Mouse (Mus musculus) urinary bladder, postnatal 10 days (tissue): ENCODE measurements around the gene Prkcq.

Experiments used
- DNase-seq: peaks from one replicate; pipeline ENCODE4 v3.0.0; 2022; ENCODE audit warnings: low spot score

The Prkcq gene

DNA sequence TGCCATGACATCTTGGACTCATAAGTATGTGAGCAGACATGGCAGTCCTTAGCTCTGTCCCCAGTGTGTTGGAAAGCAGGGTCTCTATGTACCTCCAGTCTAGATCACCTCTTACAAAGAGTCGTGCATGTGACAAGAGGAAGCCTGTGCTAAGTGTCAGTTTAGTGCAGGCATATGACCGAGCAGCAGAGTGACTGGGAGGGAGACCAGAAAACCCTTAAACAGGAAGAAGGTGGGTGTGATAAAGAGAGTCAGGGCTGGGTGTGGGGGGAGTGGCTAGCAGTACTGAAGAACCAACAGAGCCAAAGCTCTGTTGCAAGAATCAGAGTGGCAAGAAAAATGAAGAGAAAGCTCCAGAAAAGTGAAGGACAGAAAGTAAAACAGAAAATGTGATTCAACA is 15.3 kb downstream of the Prkcq start:
- DNase-seq, result no peak

DNA sequence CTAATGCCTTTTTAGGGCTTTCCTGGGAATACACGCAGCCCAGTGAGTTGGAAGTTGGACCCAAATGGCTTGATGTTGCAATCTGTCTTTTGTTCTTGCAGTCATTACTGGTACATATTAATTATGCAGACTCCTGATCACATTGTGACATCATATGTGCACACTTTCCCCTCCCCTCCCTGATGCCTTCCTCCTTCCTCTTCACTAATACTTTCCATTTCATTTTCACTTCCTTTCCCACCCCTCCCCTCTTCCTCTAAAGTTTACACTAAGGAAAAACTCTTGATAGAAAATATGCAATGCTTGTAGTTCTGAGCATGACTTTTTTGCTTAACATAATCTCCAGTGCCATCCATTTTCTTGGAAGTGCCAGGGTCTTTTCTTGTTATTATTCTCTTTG is 16.4 kb downstream of the Prkcq start:
- DNase-seq, result no peak

DNA sequence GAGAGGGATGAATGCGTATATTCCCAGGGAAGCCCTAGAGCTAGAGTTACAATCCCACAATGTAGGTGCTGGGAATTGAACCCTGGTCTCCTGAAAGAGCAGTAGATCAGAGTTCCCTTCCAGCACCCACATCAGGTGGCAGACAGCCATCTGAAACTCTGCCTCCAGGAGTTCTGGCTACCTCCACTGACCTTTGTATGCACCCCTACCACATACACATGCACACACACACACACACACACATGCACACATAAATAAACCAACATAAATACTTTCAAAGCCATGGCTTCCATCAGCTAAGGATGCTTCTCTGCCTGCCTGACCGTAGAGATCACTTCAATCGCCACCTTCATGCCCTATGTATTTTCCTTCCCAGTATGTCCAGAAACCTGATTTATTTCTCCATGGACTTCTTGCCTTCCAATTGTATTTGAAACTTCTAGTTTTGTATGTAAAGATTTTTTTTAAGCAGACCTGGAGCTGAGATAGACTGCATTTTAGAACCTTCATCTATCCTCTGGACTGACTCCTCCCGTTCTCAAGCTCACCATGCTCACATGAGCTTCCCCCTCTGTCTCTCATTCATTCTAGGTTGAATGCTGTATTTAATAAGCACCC is 17.4 kb downstream of the Prkcq start:
- DNase-seq, result no peak

DNA sequence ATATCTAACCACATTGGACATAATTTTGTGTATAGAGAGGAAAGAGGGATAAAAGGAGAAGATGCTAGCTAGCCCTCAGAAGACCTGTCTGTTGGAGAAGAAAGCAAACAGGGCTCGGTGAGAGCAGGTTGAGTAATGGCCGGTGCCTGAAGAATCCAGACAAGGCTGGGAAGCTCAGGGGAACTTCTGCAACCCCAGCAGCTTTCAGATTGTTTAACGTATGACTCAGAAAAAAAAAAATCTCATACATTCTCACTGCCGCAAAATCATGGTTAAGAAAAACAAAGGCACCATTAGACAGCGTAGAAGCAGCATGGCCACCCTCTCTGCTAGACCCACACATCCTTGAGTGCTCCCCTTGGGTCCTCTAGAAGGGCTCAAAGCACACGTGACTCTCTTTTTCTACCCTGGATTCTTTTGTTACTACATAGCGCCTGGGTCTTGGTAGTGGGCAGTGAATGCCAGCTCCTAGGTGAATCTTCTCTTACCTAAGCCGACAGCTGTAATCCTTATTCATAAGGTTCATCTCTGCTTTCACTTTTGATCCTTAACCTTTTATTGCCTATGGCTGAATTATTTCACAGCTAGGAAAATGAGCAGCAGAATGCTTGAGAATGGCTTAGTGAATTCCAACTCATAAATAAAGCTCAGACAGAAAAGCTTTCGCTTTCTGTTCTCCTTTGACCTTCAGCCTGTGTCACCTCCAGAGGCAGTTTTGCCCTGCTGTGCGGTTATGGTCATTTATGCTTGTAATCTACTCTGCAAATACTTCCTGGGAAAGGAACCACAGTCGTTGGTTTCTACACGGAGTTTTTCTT is 20.6 kb downstream of the Prkcq start:
- no peak for DNase-seq

DNA sequence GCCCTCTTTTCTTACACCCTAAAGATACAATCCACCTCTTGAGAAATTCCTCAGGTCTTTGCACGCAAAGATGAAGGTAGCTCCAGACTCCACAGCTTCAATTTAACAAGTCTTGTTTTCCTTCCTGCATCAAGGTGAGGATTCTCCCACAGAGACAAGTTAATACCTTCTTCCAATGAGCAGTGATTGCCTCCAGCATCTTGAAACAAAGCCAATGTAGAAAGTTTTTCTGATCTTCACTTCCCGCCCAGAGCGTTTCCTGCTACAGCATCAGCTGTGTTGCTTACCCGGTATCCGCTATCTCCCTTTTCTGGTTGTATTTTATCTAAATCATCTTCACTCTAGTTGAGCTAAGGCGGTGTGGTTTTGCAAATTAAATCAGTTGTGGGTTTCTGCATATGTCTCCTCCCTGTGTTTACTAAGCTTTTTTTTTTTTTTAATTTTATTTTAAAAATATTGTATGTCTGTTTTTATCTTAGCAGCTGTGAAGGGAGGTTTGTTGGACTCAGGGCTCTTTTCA is 21.3 kb downstream of the Prkcq start:
- DNase-seq, result no peak

DNA sequence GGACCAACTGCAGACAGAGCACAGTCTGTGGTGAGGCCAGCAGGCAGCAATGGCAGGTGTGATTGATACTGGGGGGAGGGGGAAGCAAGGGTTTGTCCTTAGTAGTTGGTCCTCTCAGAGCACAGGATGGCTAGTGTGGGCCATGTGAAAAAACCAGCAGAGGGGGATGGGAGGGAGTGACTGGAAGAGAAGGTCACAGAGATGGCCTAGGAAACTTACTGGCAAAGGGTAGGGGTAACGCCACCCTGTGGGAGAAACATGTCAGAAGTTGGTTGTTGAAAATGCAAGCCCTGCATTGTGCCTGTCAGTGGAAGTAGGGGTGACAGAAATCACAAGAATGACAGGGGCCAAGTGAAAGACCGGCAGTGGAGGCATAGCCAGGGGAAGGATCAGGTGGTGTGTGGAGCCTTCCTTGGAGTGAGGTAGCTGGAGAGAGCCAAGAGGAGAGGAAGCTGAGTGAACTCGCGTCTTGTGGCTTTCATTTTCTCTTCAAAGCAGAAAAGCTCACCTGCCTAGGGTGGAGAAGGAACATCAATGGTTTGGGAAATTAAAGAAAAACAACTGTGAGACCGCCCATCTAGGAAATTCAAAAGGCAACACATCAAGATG is 22.9 kb downstream of the Prkcq start:
- DNase-seq, result no peak

DNA sequence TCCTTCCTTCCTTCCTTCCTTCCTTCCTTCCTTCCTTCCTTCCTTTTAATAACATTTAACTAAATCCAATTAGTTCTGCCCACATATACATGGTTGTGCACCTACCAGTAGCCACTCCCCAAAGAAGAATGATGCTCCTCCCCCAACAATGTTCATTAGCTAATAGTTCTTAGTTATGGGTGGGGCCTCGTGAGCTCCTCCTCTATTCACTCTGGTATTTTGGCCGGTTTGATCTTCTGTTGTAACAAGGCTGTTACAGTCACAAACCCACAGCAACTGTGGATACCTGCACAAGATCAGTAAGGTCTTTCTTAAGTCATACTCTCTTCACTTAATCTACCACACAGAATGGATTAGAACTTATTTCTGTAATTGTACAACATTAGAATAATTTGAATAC is 24.2 kb downstream of the Prkcq start:
- no peak for DNase-seq

DNA sequence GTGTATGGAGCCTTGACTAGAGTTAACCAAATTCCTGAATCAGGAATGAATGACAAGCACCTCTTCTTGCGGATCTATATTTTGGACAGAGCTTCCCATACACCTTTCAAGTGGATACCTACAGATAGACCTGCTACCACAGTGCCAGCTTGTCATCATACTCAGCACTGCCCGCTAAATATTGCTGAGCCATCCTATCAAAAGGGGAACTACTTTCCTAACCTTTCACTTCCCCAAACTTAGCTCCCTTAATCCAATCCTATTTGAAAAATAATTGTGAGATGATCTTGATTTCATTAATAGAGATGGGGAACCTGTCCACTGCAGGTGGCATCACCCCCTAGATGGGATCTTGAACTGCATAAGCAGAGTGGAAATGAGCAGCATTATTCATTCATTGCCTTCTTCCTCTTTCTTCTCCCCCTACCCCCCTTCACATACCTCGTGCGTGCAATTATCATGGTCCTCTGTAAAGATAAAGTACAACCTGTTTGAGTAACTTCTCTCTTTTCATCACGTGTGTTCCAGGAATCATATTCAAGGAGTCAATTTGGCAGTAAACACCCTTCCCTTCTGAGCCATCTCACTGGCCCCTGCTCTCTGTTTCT is 25.1 kb downstream of the Prkcq start:
- no peak for DNase-seq

DNA sequence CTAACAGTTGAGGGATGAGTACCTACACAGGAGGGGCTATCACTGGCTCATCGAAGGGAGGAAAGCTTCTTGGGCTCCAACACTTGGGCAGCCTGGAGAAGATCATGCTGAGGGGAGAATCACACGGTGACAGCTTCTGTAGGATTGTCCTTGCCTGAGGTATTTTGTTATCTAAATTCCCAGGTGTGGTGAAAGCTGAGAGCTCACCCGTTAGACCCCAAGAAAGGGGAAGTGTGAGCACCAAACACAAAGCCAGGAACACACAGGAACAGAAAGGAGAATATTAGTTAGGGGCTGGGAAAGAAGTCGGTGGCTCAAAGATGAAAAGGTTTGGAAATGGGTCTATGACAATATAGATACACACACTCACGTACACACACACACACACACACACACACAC is 27.7 kb downstream of the Prkcq start:
- no peak for DNase-seq

DNA sequence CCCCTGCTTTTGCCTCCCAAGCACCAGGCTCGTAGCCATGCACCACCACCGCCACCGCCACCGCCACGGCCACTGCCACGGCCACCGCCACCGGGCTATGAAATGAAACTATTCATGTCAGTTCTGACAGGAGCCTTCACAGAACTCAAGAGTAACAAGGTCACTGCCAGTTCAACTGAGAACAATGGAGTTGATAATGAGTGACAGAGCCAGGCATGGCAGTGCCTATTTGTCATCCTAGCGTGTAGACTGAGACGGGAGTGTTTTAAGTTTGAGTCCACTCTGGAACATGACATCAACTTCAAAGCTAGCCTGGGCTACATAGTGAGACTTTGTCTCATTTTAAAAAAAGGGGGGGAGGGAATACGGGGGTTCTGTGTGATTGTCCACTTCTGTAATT is 30.9 kb downstream of the Prkcq start:
- no peak for DNase-seq

DNA sequence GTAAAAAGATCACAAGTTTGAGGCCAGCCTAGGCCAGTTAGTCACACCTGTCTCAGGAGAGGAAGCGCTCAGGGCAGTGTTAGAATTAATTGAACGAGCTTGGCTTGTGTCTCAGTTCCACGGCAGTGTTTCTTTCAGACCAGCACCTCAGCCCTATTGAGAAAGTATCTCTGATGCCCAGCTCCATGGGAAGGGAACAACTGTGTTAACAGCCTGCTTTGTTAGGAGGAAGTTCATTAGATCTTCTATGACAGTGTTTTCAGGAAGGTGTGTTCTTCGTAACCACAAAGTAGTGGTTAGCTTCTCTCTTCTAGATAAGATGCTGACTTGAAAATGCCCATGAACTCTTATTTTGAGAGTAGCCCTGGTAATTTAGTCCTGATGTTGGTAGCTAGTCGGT is 31.4 kb downstream of the Prkcq start:
- no peak for DNase-seq

DNA sequence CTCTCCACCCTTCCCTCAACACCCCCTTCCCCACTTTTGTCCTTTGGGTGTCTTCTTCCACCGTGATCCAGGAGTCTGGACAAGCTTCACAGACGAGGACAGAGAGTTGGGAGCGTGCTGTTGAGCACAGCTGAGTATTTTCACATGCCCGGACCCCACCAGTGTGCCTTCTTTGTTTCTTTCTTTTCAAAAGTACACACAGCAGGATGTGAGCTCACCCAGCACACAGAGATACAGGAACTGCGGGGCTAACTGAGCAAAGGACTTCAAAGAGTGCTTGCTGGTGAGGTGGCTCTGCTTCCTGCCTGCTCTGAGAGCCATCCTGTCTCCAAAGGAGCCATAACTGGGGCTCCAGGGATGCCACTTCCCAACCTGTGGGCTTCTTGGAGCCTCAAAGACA is 32.3 kb downstream of the Prkcq start:
- DNase-seq, result no peak

DNA sequence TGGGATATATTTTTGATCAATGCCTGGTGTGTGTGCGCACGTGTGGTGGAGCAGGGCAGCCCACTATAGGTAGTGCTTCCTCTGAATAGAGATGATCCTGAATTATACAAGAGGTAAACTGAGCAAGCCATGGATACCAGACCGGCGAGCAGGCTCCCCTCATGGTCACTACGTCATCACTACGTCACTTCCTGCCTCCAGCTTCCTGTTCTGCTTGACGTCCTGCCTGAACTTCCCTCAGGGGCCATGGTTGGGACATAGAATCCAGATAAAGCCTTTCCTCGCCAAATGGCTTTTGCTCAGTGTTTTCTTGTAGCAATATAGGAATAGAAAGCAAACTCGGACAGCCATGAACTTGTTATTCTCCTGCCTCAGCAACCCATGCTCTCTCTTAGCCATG is 33.1 kb downstream of the Prkcq start:
- DNase-seq, result no peak

DNA sequence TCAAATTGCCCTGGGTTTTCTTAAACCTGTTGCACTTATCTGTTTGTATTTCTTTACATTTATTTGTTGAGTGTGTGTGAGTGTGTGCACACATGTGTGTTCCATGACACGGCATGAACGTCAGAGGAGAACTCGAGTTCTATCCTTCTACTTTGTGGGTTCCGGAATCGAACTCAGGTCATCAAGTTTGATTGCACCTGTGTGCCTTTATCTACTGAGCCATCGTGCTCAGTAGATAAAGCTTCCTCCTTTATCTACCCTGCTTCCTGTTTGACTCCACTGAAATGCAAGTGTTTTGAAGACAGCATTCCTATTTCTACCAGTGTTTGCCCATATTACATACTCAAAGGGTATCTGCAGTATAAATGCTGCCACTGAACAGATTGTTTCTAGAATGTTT is 33.8 kb downstream of the Prkcq start:
- DNase-seq, result no peak

DNA sequence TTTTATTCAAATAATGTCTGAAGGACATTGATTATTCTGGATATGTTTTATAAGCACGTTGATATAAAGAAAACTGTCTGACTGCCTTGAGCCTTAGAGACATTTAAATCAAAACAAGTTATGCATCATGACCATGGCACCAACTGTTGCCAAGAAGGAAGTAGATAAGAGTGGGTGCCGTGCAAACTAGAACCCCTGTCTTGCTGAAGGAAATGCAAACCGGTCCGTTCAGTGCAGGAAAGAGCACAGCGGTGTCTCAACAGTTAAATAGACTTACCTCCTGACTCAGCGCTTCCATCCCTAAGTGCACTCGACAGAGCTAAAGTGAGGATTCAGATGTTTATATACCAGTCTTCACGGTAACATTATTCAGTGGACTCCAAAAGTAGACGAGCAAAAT is 36.4 kb downstream of the Prkcq start:
- DNase-seq, result no peak

DNA sequence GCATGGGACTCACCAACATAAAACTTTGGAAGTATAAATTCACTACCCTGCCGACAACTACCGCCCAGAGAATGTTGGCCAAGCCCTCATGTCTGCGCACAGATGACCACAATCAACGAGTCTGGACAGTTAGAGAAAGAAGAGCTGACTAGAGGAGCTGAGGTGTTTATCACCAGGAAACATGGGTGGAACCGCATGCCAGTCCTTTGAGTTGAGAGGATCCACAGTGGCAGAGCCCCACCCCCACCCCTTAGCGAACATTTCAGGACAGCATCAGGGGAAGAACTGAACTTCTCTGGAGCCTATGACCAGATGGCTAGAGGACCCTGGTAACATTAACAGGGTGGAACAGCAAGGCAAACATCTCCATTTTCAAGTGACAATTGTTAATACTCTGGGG is 37.4 kb downstream of the Prkcq start:
- DNase-seq, result no peak

DNA sequence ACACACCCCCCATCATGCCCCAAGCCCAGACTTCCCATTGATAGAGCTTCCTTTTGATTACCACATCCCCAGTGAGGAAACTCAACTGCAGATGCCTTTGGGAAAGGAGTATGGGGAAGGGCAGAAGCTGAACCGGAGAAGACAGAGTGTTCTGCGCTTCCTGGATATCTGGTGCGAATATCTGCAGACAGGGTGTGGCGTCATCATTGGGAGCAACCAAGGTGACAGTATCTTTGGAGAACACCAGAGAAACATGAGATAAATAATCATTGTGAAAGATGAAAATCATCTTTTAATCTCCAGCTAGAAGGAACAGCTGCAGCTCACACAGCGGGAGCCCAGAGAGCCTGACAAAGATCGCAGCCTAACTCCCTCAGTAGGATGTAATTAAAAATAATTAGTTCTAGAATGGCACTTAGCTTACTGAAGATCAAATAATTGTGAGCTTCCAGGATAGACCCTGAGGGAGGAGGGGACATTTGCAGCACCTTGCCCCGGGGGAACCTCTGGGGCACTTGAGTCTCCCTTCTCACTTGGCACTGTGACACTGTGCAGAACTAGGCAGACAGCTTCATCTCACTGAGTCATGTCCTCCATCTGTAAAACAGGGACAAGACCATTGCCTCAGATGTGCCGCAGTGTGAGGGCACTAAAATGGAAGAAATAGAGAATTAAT is 38.5 kb downstream of the Prkcq start:
- DNase-seq, result no peak

DNA sequence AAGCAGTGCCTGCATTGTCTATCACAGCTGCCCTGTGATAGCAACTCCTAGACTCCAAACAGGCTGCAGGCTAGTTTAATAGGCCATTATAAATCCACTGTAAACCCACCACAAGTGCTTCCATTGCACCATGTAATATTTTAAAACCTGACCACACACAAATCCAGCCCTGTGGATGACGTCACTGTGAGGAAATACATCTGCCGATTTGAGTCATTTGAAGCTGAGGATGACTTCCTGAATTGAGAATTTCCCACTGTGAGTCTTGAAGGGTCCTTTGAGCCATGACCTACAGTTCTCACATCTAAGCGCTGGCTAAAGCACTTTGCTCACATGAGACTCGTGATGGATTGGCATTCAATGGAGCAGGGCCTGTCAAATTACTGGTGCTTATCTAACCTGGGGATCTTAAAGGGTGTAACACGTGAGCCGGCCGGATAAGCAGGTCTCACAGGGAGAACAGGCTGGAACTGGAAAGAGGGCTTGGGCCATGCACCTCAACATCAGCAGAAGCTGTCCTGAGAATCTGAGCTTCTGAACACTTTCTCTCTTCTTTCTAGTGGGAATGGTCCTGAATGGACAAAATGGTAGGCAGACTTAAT is 40.2 kb downstream of the Prkcq start:
- DNase-seq, result no peak

DNA sequence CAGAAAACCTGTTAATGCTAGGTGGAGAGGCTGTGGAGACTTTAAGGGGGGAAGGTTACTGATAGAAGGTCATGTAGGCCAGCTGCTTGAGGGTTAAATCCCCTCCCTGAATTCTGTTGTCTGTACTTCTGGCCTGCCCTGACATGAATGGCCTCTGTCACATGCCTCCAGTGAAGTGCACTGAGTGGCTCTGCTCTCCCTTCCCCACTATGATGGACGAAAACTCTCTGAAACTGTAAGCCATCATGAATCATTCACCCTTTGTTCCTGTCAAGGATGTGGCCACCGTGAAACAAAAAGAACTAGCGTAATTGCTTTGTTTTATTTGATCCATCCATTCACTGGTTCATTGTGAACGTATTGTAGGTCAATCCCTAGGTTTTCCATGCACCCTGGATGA is 44.5 kb downstream of the Prkcq start:
- no peak for DNase-seq

DNA sequence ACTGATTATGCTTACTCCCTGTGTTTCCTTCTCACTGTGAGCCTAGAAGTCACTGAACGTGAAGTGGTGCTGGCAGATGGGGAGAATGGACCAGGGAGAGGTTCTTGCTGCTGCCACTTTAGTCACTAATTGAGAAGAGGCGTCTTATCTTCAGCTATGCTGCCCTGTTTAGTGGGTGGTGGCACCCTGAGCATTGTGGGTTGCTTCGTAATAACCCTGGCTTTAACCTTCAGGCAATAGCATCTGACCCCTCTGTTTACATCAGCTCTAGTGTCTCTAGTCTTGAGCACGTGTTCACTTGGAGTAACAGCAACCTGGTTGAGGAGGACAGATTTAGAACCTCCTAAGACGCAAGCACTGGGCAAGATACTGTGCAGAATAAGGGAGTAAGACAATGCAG is 44.9 kb downstream of the Prkcq start:
- no peak for DNase-seq

DNA sequence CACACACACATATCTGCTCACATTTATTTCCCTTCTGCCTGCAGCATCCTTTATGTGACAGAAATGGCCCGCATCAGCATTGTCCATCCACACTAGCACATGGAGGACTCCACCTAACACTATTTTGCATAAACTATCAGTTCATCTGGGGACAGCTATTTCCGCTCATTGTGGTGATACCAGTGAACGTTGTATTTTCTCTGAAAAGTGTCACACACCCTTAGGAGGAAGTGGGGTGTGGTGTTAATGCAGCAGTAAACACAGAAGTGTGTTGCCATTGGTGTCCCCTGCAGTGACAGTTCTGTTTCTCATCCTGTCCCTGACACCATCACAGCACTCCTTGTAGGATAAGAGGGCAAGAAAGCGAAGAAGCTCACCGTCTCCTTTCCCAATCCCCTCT is 46.2 kb downstream of the Prkcq start:
- DNase-seq, result no peak

DNA sequence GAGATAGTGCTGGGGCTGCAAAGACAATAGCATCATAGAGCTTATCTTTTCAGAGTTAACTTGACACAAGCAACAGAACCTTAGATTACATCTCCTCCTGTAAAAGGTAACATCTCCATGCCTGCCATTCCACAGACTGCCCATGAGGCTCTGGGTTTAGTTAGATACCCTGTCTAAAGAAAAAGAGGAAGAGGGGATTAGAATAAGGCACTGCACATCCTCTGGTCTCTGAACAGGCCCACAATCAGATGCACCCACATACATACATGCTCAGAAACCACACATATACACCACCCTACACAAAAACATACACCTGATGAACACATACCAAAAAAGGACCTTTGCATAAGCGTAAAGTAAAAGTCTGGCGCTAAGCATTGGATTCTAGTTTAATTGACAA is 47.4 kb downstream of the Prkcq start:
- DNase-seq, result no peak
